Mouse (Mus musculus) heart, adult 2 months (tissue): ENCODE data around the gene Snrpg. TPM values are rescaled to one million over a fixed set of nuclear protein-coding genes. Genes with fewer than 3 reads are reported as not detected.
A peak's percentile ranks its signal among the peaks of the same experiment; 100 is the strongest.
"Not testable (repeated sequence)": the region's sequence is repeated elsewhere in the genome, so short reads cannot be mapped to it uniquely, and the experiment has no call there.

Experiments used
- DNase-seq, 2 experiments: peaks; one replicate each; pipeline ENCODE4 v3.0.0; 2021
- H3K27ac ChIP-seq: fragments of 200-600 bp; 2 replicates; pipeline ENCODE4 v1.8.1; 2022
- H3K27me3 ChIP-seq: fragments of 200-500 bp; 2 replicates; pipeline ENCODE4 v1.6.1; 2012; ENCODE audit warnings: mild to moderate bottlenecking, low read length, inconsistent platforms, mixed read lengths; ENCODE audit not compliant: control insufficient read depth, insufficient read depth
- H3K36me3 ChIP-seq: fragments of 200-500 bp; 2 replicates; pipeline ENCODE4 v1.6.1; 2012; ENCODE audit warnings: low read length, inconsistent platforms; ENCODE audit not compliant: control insufficient read depth, insufficient read depth
- H3K4me1 ChIP-seq: fragments of 200-500 bp; 2 replicates; pipeline ENCODE4 v1.6.1; 2011; ENCODE audit warnings: low read length; ENCODE audit not compliant: control insufficient read depth, insufficient read depth
- H3K4me3 ChIP-seq: fragments of 200-600 bp; 2 replicates; pipeline ENCODE4 v1.8.1; 2022
- H3K79me2 ChIP-seq: fragments of 200-500 bp; replicated peaks from 2 replicates; pipeline ENCODE4 v1.6.1; 2012; ENCODE audit warnings: mild to moderate bottlenecking, inconsistent platforms, low read length, moderate library complexity, mixed read lengths; ENCODE audit not compliant: control insufficient read depth, insufficient read depth
- H3K9ac ChIP-seq: fragments of 200-500 bp; 2 replicates; pipeline ENCODE4 v1.6.1; 2012; ENCODE audit warnings: low read depth, mild to moderate bottlenecking, control low read depth, inconsistent platforms, low read length, mixed read lengths
- CTCF ChIP-seq: fragments of 200-600 bp; IDR thresholded peaks from 2 replicates; pipeline ENCODE4 v1.8.1; 2022; ENCODE audit warnings: antibody characterized with exemption, mild to moderate bottlenecking, moderate library complexity
- EP300 ChIP-seq: fragments of 200-500 bp; IDR thresholded peaks from 2 replicates; pipeline ENCODE4 v1.6.1; 2011; ENCODE audit warnings: low read depth, low read length, control low read depth; ENCODE audit not compliant: insufficient read depth
- POLR2A ChIP-seq: fragments of 200-500 bp; IDR thresholded peaks from 2 replicates; pipeline ENCODE4 v1.6.1; 2011; ENCODE audit warnings: mild to moderate bottlenecking, low read depth, low read length, control low read depth; ENCODE audit not compliant: insufficient read depth
- WGBS: fragments of 180-500 bp; shearing (Covaris S2); methylation state at CpG from one replicate; pipeline ENCODE4 v1.1.7; 2018; 5-methylcytosine and 5-hydroxymethylcytosine counted together
- intact Hi-C: fragments of 180-260 bp; cut with DNase I; formaldehyde crosslinking; loops from one replicate; pipeline ENCODE4 v1.15.1; 2025
- polyA plus RNA-seq: library from polyadenylated mRNA; depleted of rRNA; stranded (reverse); fragments of >200 nt; gene quantifications from 2 replicates; pipeline ENCODE4 v1.2.3, GENCODE M21; 2012
- total RNA-seq, 2 experiments: library from RNA; stranded (reverse); gene quantifications; 2 replicates each; pipeline ENCODE4 v1.2.3; 2021

The Snrpg gene
- total and polyA plus RNA-seq, 3 experiments: 22.7 to 42.0 (median 41.9) TPM

GRCm38 (mm10) chr6:86328369-86328768, 42.7 kb upstream of the Snrpg start:
- intact Hi-C loops: no loop called here
- TF ChIP-seq CTCF: no peak
- H3K79me2 ChIP-seq: no peaks in the 10 kb centered on the region
- no peak overlapping the region for H3K4me3 ChIP-seq
- H3K27me3 ChIP-seq: 0 out of 2 replicates have a peak, but pooled peaks cover 2% of the 10 kb centered on the region
- no peak overlapping the region for H3K27ac ChIP-seq
- no peaks in the 10 kb centered on the region for H3K4me1 ChIP-seq
- H3K36me3 ChIP-seq: no peaks in the 10 kb centered on the region
- 71% methylated on average over 3 of the region's 3 CpGs for WGBS
- no peak overlapping the region for H3K9ac ChIP-seq
- no peak for DNase-seq

GRCm38 (mm10) chr6:86329943-86330342, 41.2 kb upstream of the Snrpg start:
- Histone ChIP-seq H3K4me3 (no peak overlapping the region), H3K27me3 (0 out of 2 replicates have a peak, but pooled peaks cover 2% of the 10 kb centered on the region), H3K79me2 (no peaks in the 10 kb centered on the region), H3K27ac (no peak overlapping the region), H3K9ac (no peak overlapping the region), H3K36me3 (no peaks in the 10 kb centered on the region), H3K4me1 (no peaks in the 10 kb centered on the region)
- no peak for DNase-seq
- WGBS: 95% methylated on average over 6 of the region's 6 CpGs
- intact Hi-C loops: no loop called here
- TF ChIP-seq POLR2A: no peak
- TF ChIP-seq CTCF: 0 out of 2 replicates have a peak, but pooled peaks have one; percentile 6

GRCm38 (mm10) chr6:86335121-86335849, 35.8 kb upstream of the Snrpg start:
- TF ChIP-seq CTCF: no peak
- TF ChIP-seq EP300: no peak
- TF ChIP-seq POLR2A: no peak
- H3K79me2 ChIP-seq: no peaks in the 10 kb centered on the region
- H3K9ac ChIP-seq: no peak overlapping the region
- WGBS: 64% methylated on average over 11 of the region's 11 CpGs
- H3K27me3 ChIP-seq: no peaks in the 10 kb centered on the region
- H3K4me3 ChIP-seq: no peak overlapping the region
- DNase-seq: no peak
- intact Hi-C loops: no loop called here
- no peaks in the 10 kb centered on the region for H3K36me3 ChIP-seq
- no peaks in the 10 kb centered on the region for H3K4me1 ChIP-seq
- H3K27ac ChIP-seq: no peak overlapping the region

GRCm38 (mm10) chr6:86335860-86336259, 35.2 kb upstream of the Snrpg start:
- intact Hi-C loops: no loop called here
- no peak for DNase-seq
- no peaks in the 10 kb centered on the region for H3K4me1 ChIP-seq
- no peak overlapping the region for H3K4me3 ChIP-seq
- H3K9ac ChIP-seq: no peak overlapping the region
- 78% methylated on average over 5 of the region's 5 CpGs for WGBS
- no peaks in the 10 kb centered on the region for H3K36me3 ChIP-seq
- TF ChIP-seq EP300 (no peak), POLR2A (no peak), CTCF (no peak)
- H3K79me2 ChIP-seq: no peaks in the 10 kb centered on the region
- no peak overlapping the region for H3K27ac ChIP-seq
- no peaks in the 10 kb centered on the region for H3K27me3 ChIP-seq

GRCm38 (mm10) chr6:86336340-86336739, 34.8 kb upstream of the Snrpg start:
- H3K9ac ChIP-seq, H3K27ac ChIP-seq, intact Hi-C loops, DNase-seq, H3K4me3 ChIP-seq, H3K36me3 ChIP-seq, H3K27me3 ChIP-seq, H3K79me2 ChIP-seq, H3K4me1 ChIP-seq: not testable (repeated sequence)
- 87% methylated on average over 4 of the region's 4 CpGs for WGBS

- Histone ChIP-seq H3K36me3 (no peaks in the 10 kb centered on the region), H3K27me3 (no peaks in the 10 kb centered on the region), H3K4me1 (no peaks in the 10 kb centered on the region), H3K4me3 (no peak overlapping the region), H3K79me2 (no peaks in the 10 kb centered on the region), H3K9ac (no peak overlapping the region), H3K27ac (no peak overlapping the region)
- no peak for DNase-seq
- TF ChIP-seq EP300: no peak
- intact Hi-C loops: no loop called here
- 13% methylated on average over 7 of the region's 7 CpGs for WGBS
Observed at GRCm38 (mm10) chr6:86343656-86344055, 27.4 kb upstream of the Snrpg start.
